Mouse (Mus musculus): ENCODE results near the gene Spred2. TPM values are rescaled to one million over a fixed set of nuclear protein-coding genes. Genes with fewer than 3 reads are reported as not detected.
A peak's percentile ranks its signal among the peaks of the same experiment; 100 is the strongest.

Spred2 gene
- 7.9 and 9.6 TPM in 2 replicates for polyA plus RNA-seq (2014; fragmentation: Nextera tagmentation; extraction: Ambion mirVana)

GRCm38 (mm10) chr11:19923888-19924756 is at the start of gene Spred2:
Gene Spred2 (plus strand): TSS chr11:19924375.
- H3K27me3 ChIP-seq (ENCODE audit: control insufficient read depth, insufficient read depth, low read length) = no peaks in the 10 kb centered on the region
- no peaks in the 10 kb centered on the region for H3K36me3 ChIP-seq (ENCODE audit: control insufficient read depth, insufficient read depth, low read length)
- ATAC-seq (ENCODE audit: insufficient number of reproducible peaks, insufficient read depth, low FRiP score, low read depth) = peak; percentile 71
- H3K4me3 ChIP-seq (ENCODE audit: low read depth, low read length) = peak within 1 kb of the TSS; percentile 91
- H3K27ac ChIP-seq (ENCODE audit: low read length) = peak within 1 kb of the TSS; percentile 98
- WGBS = under 1% methylated on average over 57 of the region's 57 CpGs
- peak within 1 kb of the TSS; percentile 90 for H3K9ac ChIP-seq (replicated peaks; ENCODE audit: low read depth, low read length)
- peaks cover 14% of the 10 kb centered on the region for H3K4me1 ChIP-seq (ENCODE audit: control insufficient read depth, insufficient read depth, low read length)
- H3K4me2 ChIP-seq (replicated peaks; ENCODE audit: low read depth, low read length) = peak within 1 kb of the TSS; percentile 63
- no peaks in the 10 kb centered on the region for H3K9me3 ChIP-seq (ENCODE audit: control insufficient read depth, low read depth, low read length)

- 58% methylated on average over 12 of the region's 12 CpGs for WGBS
- H3K4me3 ChIP-seq (ENCODE audit: low read depth, low read length) = no peak overlapping the region
- H3K36me3 ChIP-seq (ENCODE audit: control insufficient read depth, insufficient read depth, low read length) = no peaks in the 10 kb centered on the region
- no peak overlapping the region for H3K9ac ChIP-seq (replicated peaks; ENCODE audit: low read depth, low read length)
- no peak overlapping the region for H3K4me2 ChIP-seq (replicated peaks; ENCODE audit: low read depth, low read length)
- H3K27ac ChIP-seq (ENCODE audit: low read length) = no peak overlapping the region
- no peaks in the 10 kb centered on the region for H3K4me1 ChIP-seq (ENCODE audit: control insufficient read depth, insufficient read depth, low read length)
- H3K27me3 ChIP-seq (ENCODE audit: control insufficient read depth, insufficient read depth, low read length) = no peaks in the 10 kb centered on the region
- no peak for ATAC-seq (ENCODE audit: insufficient number of reproducible peaks, insufficient read depth, low FRiP score, low read depth)
- no peaks in the 10 kb centered on the region for H3K9me3 ChIP-seq (ENCODE audit: control insufficient read depth, low read depth, low read length)
Observed at GRCm38 (mm10) chr11:19875551-19875950, 48.6 kb upstream of the Spred2 start.

- Histone ChIP-seq H3K27ac (ENCODE audit: low read length) (no peak overlapping the region), H3K9me3 (ENCODE audit: control insufficient read depth, low read depth, low read length) (no peaks in the 10 kb centered on the region), H3K27me3 (ENCODE audit: control insufficient read depth, insufficient read depth, low read length) (no peaks in the 10 kb centered on the region), H3K4me3 (ENCODE audit: low read depth, low read length) (no peak overlapping the region), H3K4me2 (replicated peaks; ENCODE audit: low read depth, low read length) (no peak overlapping the region), H3K9ac (replicated peaks; ENCODE audit: low read depth, low read length) (no peak overlapping the region), H3K36me3 (ENCODE audit: control insufficient read depth, insufficient read depth, low read length) (no peaks in the 10 kb centered on the region), H3K4me1 (ENCODE audit: control insufficient read depth, insufficient read depth, low read length) (no peaks in the 10 kb centered on the region)
- 80% methylated on average over 5 of the region's 5 CpGs for WGBS
- ATAC-seq (ENCODE audit: insufficient number of reproducible peaks, insufficient read depth, low FRiP score, low read depth) = no peak
Observed at GRCm38 (mm10) chr11:19875964-19876363, 48.2 kb upstream of the Spred2 start.

GRCm38 (mm10) chr11:19877239-19877915 is 46.8 kb upstream of the Spred2 start:
- no peak overlapping the region for H3K27ac ChIP-seq (ENCODE audit: low read length)
- no peak overlapping the region for H3K9ac ChIP-seq (replicated peaks; ENCODE audit: low read depth, low read length)
- 57% methylated on average over 4 of the region's 4 CpGs for WGBS

GRCm38 (mm10) chr11:19881342-19881741 is 42.8 kb upstream of the Spred2 start:
- no peaks in the 10 kb centered on the region for H3K4me1 ChIP-seq (ENCODE audit: control insufficient read depth, insufficient read depth, low read length)
- no peak overlapping the region for H3K4me3 ChIP-seq (ENCODE audit: low read depth, low read length)
- no peak overlapping the region for H3K4me2 ChIP-seq (replicated peaks; ENCODE audit: low read depth, low read length)
- H3K36me3 ChIP-seq (ENCODE audit: control insufficient read depth, insufficient read depth, low read length) = no peaks in the 10 kb centered on the region
- 82% methylated on average over 2 of the region's 2 CpGs for WGBS
- H3K9ac ChIP-seq (replicated peaks; ENCODE audit: low read depth, low read length) = no peak overlapping the region
- H3K27ac ChIP-seq (ENCODE audit: low read length) = no peak overlapping the region
- no peaks in the 10 kb centered on the region for H3K9me3 ChIP-seq (ENCODE audit: control insufficient read depth, low read depth, low read length)
- ATAC-seq (ENCODE audit: insufficient number of reproducible peaks, insufficient read depth, low FRiP score, low read depth) = no peak
- H3K27me3 ChIP-seq (ENCODE audit: control insufficient read depth, insufficient read depth, low read length) = no peaks in the 10 kb centered on the region

More at GRCm38 (mm10) chr11:19877239-19877915, 46.8 kb upstream of the Spred2 start:
- ATAC-seq (ENCODE audit: insufficient number of reproducible peaks, insufficient read depth, low FRiP score, low read depth) = no peak
- H3K4me3 ChIP-seq (ENCODE audit: low read depth, low read length) = no peak overlapping the region
- no peaks in the 10 kb centered on the region for H3K4me1 ChIP-seq (ENCODE audit: control insufficient read depth, insufficient read depth, low read length)
- H3K36me3 ChIP-seq (ENCODE audit: control insufficient read depth, insufficient read depth, low read length) = no peaks in the 10 kb centered on the region
- H3K4me2 ChIP-seq (replicated peaks; ENCODE audit: low read depth, low read length) = no peak overlapping the region
- no peaks in the 10 kb centered on the region for H3K27me3 ChIP-seq (ENCODE audit: control insufficient read depth, insufficient read depth, low read length)
- H3K9me3 ChIP-seq (ENCODE audit: control insufficient read depth, low read depth, low read length) = no peaks in the 10 kb centered on the region

- ATAC-seq (ENCODE audit: insufficient number of reproducible peaks, insufficient read depth, low FRiP score, low read depth) = no peak
- H3K36me3 ChIP-seq (ENCODE audit: control insufficient read depth, insufficient read depth, low read length) = no peaks in the 10 kb centered on the region
Observed at GRCm38 (mm10) chr11:19890700-19891406, 33.3 kb upstream of the Spred2 start.

GRCm38 (mm10) chr11:19893233-19893632 is 30.9 kb upstream of the Spred2 start:
- no peaks in the 10 kb centered on the region for H3K4me1 ChIP-seq (ENCODE audit: control insufficient read depth, insufficient read depth, low read length)
- no peak for ATAC-seq (ENCODE audit: insufficient number of reproducible peaks, insufficient read depth, low FRiP score, low read depth)
- H3K27ac ChIP-seq (ENCODE audit: low read length) = no peak overlapping the region
- H3K9me3 ChIP-seq (ENCODE audit: control insufficient read depth, low read depth, low read length) = no peaks in the 10 kb centered on the region
- no peaks in the 10 kb centered on the region for H3K27me3 ChIP-seq (ENCODE audit: control insufficient read depth, insufficient read depth, low read length)
- H3K4me2 ChIP-seq (replicated peaks; ENCODE audit: low read depth, low read length) = no peak overlapping the region
- no peak overlapping the region for H3K9ac ChIP-seq (replicated peaks; ENCODE audit: low read depth, low read length)
- no peaks in the 10 kb centered on the region for H3K36me3 ChIP-seq (ENCODE audit: control insufficient read depth, insufficient read depth, low read length)
- WGBS = 92% methylated on average over 3 of the region's 3 CpGs
- H3K4me3 ChIP-seq (ENCODE audit: low read depth, low read length) = no peak overlapping the region

More at GRCm38 (mm10) chr11:19890700-19891406, 33.3 kb upstream of the Spred2 start:
- Histone ChIP-seq H3K9ac (replicated peaks; ENCODE audit: low read depth, low read length) (no peak overlapping the region), H3K27me3 (ENCODE audit: control insufficient read depth, insufficient read depth, low read length) (no peaks in the 10 kb centered on the region), H3K4me1 (ENCODE audit: control insufficient read depth, insufficient read depth, low read length) (no peaks in the 10 kb centered on the region), H3K4me2 (replicated peaks; ENCODE audit: low read depth, low read length) (no peak overlapping the region), H3K9me3 (ENCODE audit: control insufficient read depth, low read depth, low read length) (no peaks in the 10 kb centered on the region), H3K4me3 (ENCODE audit: low read depth, low read length) (no peak overlapping the region), H3K27ac (ENCODE audit: low read length) (no peak overlapping the region)
- WGBS = 36% methylated on average over 6 of the region's 6 CpGs

- no peak for ATAC-seq (ENCODE audit: insufficient number of reproducible peaks, insufficient read depth, low FRiP score, low read depth)
- Histone ChIP-seq H3K4me1 (ENCODE audit: control insufficient read depth, insufficient read depth, low read length) (no peaks in the 10 kb centered on the region), H3K27ac (ENCODE audit: low read length) (no peak overlapping the region), H3K9ac (replicated peaks; ENCODE audit: low read depth, low read length) (no peak overlapping the region), H3K4me2 (replicated peaks; ENCODE audit: low read depth, low read length) (no peak overlapping the region), H3K36me3 (ENCODE audit: control insufficient read depth, insufficient read depth, low read length) (no peaks in the 10 kb centered on the region), H3K4me3 (ENCODE audit: low read depth, low read length) (no peak overlapping the region), H3K9me3 (ENCODE audit: control insufficient read depth, low read depth, low read length) (no peaks in the 10 kb centered on the region), H3K27me3 (ENCODE audit: control insufficient read depth, insufficient read depth, low read length) (no peaks in the 10 kb centered on the region)
- 74% methylated on average over 5 of the region's 5 CpGs for WGBS
Observed at GRCm38 (mm10) chr11:19899621-19900020, 24.6 kb upstream of the Spred2 start.

All from stomach, embryonic 14.5 days (tissue).